Mouse (Mus musculus) C2C12 (cell line): ENCODE results near the gene Arhgap30.

Experiments used
- CEBPB ChIP-seq: IDR thresholded peaks from one replicate; pipeline ENCODE4 v1.6.1; 2011; ENCODE audit warnings: low read depth, mild to moderate bottlenecking, control low read depth, moderate library complexity
- CTCF ChIP-seq: IDR thresholded peaks from one replicate; pipeline ENCODE4 v1.5.1; 2011; ENCODE audit not compliant: control insufficient read depth, insufficient read depth, insufficient read length
- MAX ChIP-seq: IDR thresholded peaks from one replicate; pipeline ENCODE4 v1.6.1; 2011; ENCODE audit warnings: mild to moderate bottlenecking, control low read depth
- USF1 ChIP-seq: IDR thresholded peaks from one replicate; pipeline ENCODE4 v1.6.1; 2011; ENCODE audit warnings: low read depth, mild to moderate bottlenecking, control low read depth, moderate library complexity

- TF ChIP-seq USF1 (no peak), CTCF (no peak), CEBPB (no peak), MAX (no peak)
Measured at GRCm38 (mm10) chr1:171435288-171435814, 46.6 kb downstream of the Arhgap30 start.
